Mouse (Mus musculus): Measurements from ENCODE around the gene Rpl23a.

- no peak for TF ChIP-seq CTCF (conservative IDR thresholded peaks at IDR 0.05 in 1 of 2, IDR thresholded peaks at IDR 0.05 in 1 of 2; ENCODE audit: low read depth in 2 of 2, low read length in 2 of 2)
- TF ChIP-seq RAD21 (IDR thresholded peaks at IDR 0.05; ENCODE audit: low read depth, low read length), result no peak; the same call in 1 of the 2 replicates
- peak; percentile 41; the same call in 1 of the 2 replicates for TF ChIP-seq POLR2A (IDR thresholded peaks at IDR 0.05; ENCODE audit: low read depth, low read length)
- TF ChIP-seq EP300 (IDR thresholded peaks at IDR 0.05; ENCODE audit: low read length), result peak; percentile 63
- TF ChIP-seq MAFK (IDR thresholded peaks at IDR 0.05; ENCODE audit: insufficient replicate concordance, low read length), result no peak
- peak; percentile 89 for TF ChIP-seq TCF12 (IDR thresholded peaks at IDR 0.05; ENCODE audit: low read depth, low read length)
Measured at GRCm38 (mm10) chr11:78168541-78169468, 14.6 kb downstream of the Rpl23a start.
